In the genomic region with DNA sequence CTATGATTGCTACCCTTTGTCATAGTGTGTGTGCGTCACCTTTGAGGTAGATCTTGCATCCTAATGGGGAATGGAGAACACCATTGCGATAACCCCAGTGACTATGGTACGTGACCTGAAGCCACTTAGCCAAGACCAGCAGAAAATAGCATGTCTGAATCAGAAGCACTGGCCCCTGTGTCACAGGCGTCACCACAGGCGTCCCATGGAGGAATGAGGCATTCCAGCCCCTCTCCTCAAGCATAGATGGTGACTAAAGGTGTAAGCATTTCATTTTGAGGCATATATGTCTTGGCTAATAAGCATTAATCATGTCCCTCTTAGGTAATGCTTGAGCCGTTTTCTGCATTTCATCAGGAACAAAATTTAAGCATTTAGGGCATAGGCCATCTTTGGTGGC, we compare ENCODE assay signal across 23 mouse cellular contexts.
DNase-seq lines count a peak whose midpoint lies in the region; ATAC-seq lines count a peak whose summit lies in the region.
"Had no signal": no experiment of that assay in that cellular context is flagged by ENCODE, and none has a peak within 500 bp of the region (broad histone marks: within the 10 kb centered on the region; RNA-seq: fewer than 3 reads in every experiment).

No protein-coding gene starts in this region.

- H3K9me3 ChIP-seq in liver, embryonic 11.5 days (ENCODE audit: control insufficient read depth, low read length): no peaks in the 10 kb centered on the region

- H3K36me3 ChIP-seq in liver, embryonic 11.5 days (ENCODE audit: control insufficient read depth, insufficient read depth, low read length): no peaks in the 10 kb centered on the region
- H3K36me3 ChIP-seq: G1E had no signal

- H3K4me1 ChIP-seq in liver, embryonic 11.5 days (replicated peaks; ENCODE audit: control insufficient read depth, insufficient read depth, low read length): no peaks in the 10 kb centered on the region

- no peak overlapping the region for H3K27ac ChIP-seq in liver, embryonic 11.5 days (ENCODE audit: low read depth, low read length)

- peak; percentile 64 for DNase-seq in heart, adult 11 months
- DNase-seq in heart, postnatal 25 days (ENCODE audit: low spot score): no peak
- DNase-seq in 3134 (ENCODE audit: extremely low read depth, insufficient read length, low spot score) (peak; percentile 25), 3T3-L1 (ENCODE audit: low read depth, low spot score) (peak; percentile 70)
- DNase-seq in liver, embryonic 11.5 days (ENCODE audit: low spot score): no peak
- DNase-seq in urinary bladder, adult 2 months (ENCODE audit: low spot score): no peak
- DNase-seq: adrenal gland, adult 2 months; adrenal gland, adult 8-10 months; adrenal gland, postnatal 10 days; adrenal gland, postnatal 14 days; adrenal gland, postnatal 25 days; adrenal gland, postnatal 36 days; B cell, adult 2 months; cerebellum, adult 11 months; cerebellum, adult 11-12 months; cerebellum, adult 18-20 months; cerebellum, adult 2 months; cerebellum, adult 8-10 months had no signal

- no peak overlapping the region for H3K4me3 ChIP-seq in liver, embryonic 11.5 days (ENCODE audit: low read depth, low read length)

- H3K27me3 ChIP-seq in liver, embryonic 11.5 days (replicated peaks; ENCODE audit: control insufficient read depth, insufficient read depth, low read length): no peaks in the 10 kb centered on the region
- H3K27me3 ChIP-seq: CH12.LX, Patski had no signal

- no peak overlapping the region for H3K9ac ChIP-seq in liver, embryonic 11.5 days (ENCODE audit: low read depth, low read length)

- no peak overlapping the region for H3K4me2 ChIP-seq in liver, embryonic 11.5 days

- ATAC-seq in liver, embryonic 11.5 days (replicated peaks; ENCODE audit: low FRiP score): no peak
- ATAC-seq: activated CD4-positive, CD25-positive, alpha-beta regulatory T cell, adult 4 months; CD4-positive, CD25-positive, alpha-beta regulatory T cell, adult 4 months; Patski had no signal

- WGBS in liver, embryonic 11.5 days: 78% methylated on average over 6 of the region's 6 CpGs

- intact Hi-C loops in heart, postnatal 25 days (cut with DNase I): no loop called here

Comparison
In these comparisons a context has a peak if more than half of its experiments do, and no peak if none do; other contexts are left out.
1. DNase-seq: peak in heart, adult 11 months (single experiment), 3134 (single experiment) and 3T3-L1 (single experiment); none in heart, postnatal 25 days (single experiment), liver, embryonic 11.5 days (single experiment) and urinary bladder, adult 2 months (single experiment).